Mouse (Mus musculus): ENCODE results near the gene Olfr1310.
"Not testable (repeated sequence)": the region's sequence is repeated elsewhere in the genome, so short reads cannot be mapped to it uniquely, and the experiment has no call there.

Olfr1310 gene

DNA sequence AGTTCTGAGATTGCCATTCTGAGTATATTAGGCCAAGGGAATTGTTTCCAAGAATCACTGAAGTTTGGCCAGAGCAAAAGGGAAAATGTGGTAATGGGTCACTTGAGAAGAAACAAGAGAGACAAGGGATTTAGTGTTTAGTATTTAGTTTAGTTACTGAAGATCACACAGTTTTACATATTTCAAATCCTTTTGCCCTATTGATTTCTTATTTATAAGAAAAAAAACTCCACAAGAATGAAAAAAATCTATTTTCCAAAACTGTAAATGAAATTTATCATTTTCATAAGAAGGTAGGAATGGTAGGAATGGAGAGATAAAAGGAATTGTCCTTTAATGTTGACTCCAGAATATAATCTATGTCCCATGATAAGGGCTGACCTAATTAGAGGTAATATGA lies at the start of gene Olfr1310:
Gene Olfr1310, minus strand, starts transcription at position 101 of the 400 bp plus-strand sequence.
- in situ Hi-C loops (cut with MboI, MseI), result no loop called here

DNA sequence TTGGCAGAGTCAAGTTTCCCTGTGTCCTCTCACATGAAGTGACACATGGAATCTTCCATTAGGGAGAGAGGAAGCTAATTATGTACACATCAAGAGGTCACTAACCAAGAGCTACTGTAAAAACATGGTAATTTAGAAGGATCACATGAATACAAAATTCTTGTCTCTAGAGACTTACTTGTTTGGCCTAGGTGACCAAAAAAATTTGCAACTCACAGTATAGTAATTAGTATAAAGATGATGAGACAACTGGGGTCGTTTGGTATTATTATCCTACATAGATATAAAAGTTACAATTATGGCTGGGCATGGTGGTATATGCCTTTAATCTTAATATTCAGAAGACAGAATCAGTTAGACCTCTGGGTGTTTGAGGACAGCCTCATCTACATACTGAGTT lies 37.6 kb upstream of the Olfr1310 start, which contains the start of gene Olfr1312:
Gene Olfr1312, minus strand, starts transcription at position 101 of the 400 bp plus-strand sequence.
- in situ Hi-C loops (cut with MboI, MseI), result no loop called here

DNA sequence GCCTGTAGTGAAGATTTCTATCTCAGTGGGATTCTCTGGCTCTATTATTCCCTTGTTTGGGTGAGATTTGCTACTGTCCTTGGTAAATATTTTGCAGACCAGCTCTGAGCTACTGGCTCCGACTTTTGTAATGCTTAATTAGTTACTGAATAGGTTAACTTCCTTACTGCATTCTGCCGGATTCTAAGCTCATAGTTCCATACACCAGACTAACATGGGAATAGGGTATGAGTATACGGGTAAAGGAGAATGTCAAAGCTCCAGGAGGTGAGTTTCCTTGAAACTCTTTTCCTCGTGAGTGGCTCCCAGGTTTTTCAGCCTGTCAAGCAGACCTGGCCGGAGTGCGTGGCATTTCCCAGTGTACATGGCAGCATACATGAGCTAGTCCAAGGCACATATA lies 14.5 kb upstream of the Olfr1310 start:
- in situ Hi-C loops (cut with MboI, MseI), result not testable (repeated sequence)

DNA sequence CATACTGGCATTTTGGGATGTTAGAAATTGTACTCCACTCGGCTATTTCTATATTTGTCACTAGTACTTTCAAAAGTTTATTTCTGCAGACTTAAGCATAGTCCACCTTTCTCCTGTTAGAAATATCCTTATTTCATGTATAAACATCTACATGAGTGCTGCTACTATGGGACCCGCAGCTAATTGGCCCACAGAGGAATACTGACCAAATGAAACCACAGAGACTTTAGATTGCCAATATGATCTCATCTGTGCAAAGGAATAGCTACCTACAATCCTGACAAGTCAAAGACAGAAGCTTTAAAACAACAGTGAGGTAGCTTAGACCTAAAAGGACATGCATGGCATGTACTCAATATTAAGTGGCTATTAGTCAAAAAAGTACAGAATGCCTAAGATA lies 11.8 kb upstream of the Olfr1310 start, which contains the start of gene Olfr1311:
Gene Olfr1311, minus strand, starts transcription at position 101 of the 400 bp plus-strand sequence.
- in situ Hi-C loops (cut with MboI, MseI), result no loop called here

DNA sequence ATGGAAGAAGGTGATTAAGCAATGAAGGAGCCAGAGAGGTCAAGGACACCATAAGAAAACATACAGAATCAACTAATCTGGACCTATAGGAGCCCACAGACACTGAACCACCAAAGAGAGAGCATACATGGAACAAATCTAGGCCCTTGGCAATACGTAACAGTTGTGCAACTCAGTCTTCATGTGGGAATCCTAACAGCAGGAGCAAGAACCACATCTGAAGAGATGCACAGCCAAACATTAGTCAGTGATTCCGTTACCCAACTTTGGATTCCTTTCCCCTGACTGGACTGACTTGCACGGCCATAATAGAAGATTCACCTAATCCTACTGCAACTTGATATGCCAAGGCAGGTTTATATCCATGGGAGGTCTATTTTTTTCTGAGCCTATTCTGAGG lies 2.4 kb upstream of the Olfr1310 start:
- in situ Hi-C loops (cut with MboI, MseI), result no loop called here

DNA sequence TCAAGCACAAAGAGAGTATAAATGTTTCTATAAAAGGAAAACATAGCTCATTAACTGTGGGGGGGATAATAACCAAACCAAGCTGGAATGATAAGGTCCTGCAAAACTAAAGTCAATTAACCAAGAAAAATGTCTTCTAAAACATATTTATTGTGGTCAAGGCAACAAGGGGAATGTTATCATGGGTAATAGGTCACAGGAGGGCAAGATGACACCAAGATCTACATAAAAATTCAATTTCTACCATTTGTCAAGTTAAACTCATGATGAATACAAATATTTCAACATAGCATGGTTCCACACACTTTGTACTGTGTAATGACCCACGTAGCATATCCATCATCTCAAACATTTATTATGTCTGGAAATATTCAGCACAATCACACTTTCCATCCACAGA lies 22.3 kb downstream of the Olfr1310 start, which contains the start of gene Olfr1309:
Gene Olfr1309, minus strand, starts transcription at position 101 of the 400 bp plus-strand sequence.
- in situ Hi-C loops (cut with MboI, MseI), result no loop called here

DNA sequence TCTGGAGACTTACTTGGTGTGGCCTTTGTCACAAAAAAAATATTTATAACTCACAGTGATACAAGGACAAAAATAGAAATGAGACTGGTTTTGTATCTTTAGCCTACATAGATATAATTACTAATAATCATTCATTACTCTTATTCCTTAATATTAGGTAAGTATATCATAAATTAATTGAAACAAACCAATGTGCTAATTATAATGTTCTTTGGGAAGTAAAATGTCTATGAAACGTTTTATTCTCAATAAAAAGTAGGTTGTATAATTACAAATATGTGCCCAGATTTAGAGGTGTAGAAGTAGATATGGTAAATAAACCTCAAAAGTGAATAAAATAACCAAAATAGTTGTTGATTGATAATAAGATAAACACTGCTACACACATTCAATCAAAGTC lies 47.7 kb downstream of the Olfr1310 start, which contains the start of gene Olfr1308:
Gene Olfr1308, minus strand, starts transcription at position 101 of the 400 bp plus-strand sequence.
- in situ Hi-C loops (cut with MboI, MseI), result no loop called here
